Mouse (Mus musculus) stomach, embryonic 16.5 days (tissue): ENCODE results near the gene Srsf7. TPM values are rescaled to one million over a fixed set of nuclear protein-coding genes. Genes with fewer than 3 reads are reported as not detected.

ENCODE experiments used
- ATAC-seq: fragments of 200-750 bp; cut with Nextera tagmentation; 2 replicates; pipeline ENCODE4 v1.8.0; 2017; ENCODE audit warnings: moderate number of reproducible peaks, moderate TSS enrichment; ENCODE audit not compliant: insufficient read depth, low FRiP score
- H3K27ac ChIP-seq: fragments of 300-500 bp; sonication (generic); 2 replicates; pipeline ENCODE4 v1.5.1; 2014; ENCODE audit warnings: low read length
- H3K27me3 ChIP-seq: fragments of 300-500 bp; sonication (generic); 2 replicates; pipeline ENCODE4 v1.6.1; 2014; ENCODE audit warnings: low read length, control low read depth, mixed read lengths; ENCODE audit not compliant: control insufficient read depth, insufficient read depth
- H3K36me3 ChIP-seq: fragments of 300-500 bp; sonication (generic); 2 replicates; pipeline ENCODE4 v1.6.1; 2014; ENCODE audit warnings: low read length; ENCODE audit not compliant: control insufficient read depth, insufficient read depth
- H3K4me1 ChIP-seq: fragments of 300-500 bp; sonication (generic); 2 replicates; pipeline ENCODE4 v1.6.1; 2014; ENCODE audit warnings: low read length, control low read depth, mixed read lengths; ENCODE audit not compliant: control insufficient read depth, insufficient read depth
- H3K4me2 ChIP-seq: fragments of 300-500 bp; sonication (generic); 2 replicates; pipeline ENCODE4 v1.6.1; 2014; ENCODE audit warnings: low read depth, low read length, mixed read lengths
- H3K4me3 ChIP-seq: fragments of 300-500 bp; sonication (generic); replicated peaks from 2 replicates; pipeline ENCODE4 v1.5.1; 2014; ENCODE audit warnings: mild to moderate bottlenecking, low read length
- H3K9ac ChIP-seq: fragments of 300-500 bp; sonication (generic); 2 replicates; pipeline ENCODE4 v1.6.1; 2014; ENCODE audit warnings: low read length
- H3K9me3 ChIP-seq: fragments of 300-500 bp; sonication (generic); replicated peaks from 2 replicates; pipeline ENCODE4 v1.6.1; 2016; ENCODE audit warnings: low read length, control low read depth; ENCODE audit not compliant: control insufficient read depth
- WGBS: fragments of 180-500 bp; shearing (Covaris S2); extraction: QIAGEN DNeasy Blood & Tissue Kit; methylation state at CpG from one replicate; pipeline ENCODE4 v1.1.7; 2014; 5-methylcytosine and 5-hydroxymethylcytosine counted together
- polyA plus RNA-seq: library from polyadenylated mRNA; unstranded; fragments of >200 nt; fragmentation: Nextera tagmentation; extraction: Ambion mirVana; gene quantifications from 2 replicates; pipeline ENCODE4 v1.2.1, GENCODE M21; 2015

The Srsf7 gene
- polyA plus RNA-seq, 1 experiment from 2014 or later, result 480 TPM

DNA sequence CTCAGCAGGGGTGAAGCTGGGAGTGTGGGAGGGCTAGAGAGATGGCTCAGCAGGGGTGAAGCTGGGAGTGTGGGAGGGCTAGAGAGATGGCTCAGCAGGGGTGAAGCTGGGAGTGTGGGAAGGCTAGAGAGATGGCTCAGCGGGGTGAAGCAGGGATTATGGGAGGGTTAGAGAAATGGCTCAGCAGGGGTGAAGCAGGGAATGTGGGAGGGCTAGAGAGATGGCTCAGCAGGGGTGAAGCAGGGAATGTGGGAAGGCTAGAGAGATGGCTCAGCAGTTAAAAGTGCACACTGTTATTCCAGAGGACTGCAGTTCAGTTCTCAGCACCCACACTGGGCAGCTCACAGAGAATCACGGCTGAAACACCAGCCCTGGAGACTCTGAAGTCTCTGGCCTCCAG lies 53.5 kb downstream of the Srsf7 start:
- Histone ChIP-seq H3K9me3 (no peaks in the 10 kb centered on the region), H3K27me3 (no peaks in the 10 kb centered on the region), H3K4me1 (0 out of 2 replicates have a peak, but pooled peaks cover 3% of the 10 kb centered on the region), H3K36me3 (no peaks in the 10 kb centered on the region), H3K4me3 (no peak overlapping the region), H3K27ac (no peak overlapping the region), H3K9ac (no peak overlapping the region), H3K4me2 (no peak overlapping the region)
- whole genome bisulfite sequencing, result 59% methylated on average over 2 of the region's 2 CpGs
- ATAC-seq, result no peak

DNA sequence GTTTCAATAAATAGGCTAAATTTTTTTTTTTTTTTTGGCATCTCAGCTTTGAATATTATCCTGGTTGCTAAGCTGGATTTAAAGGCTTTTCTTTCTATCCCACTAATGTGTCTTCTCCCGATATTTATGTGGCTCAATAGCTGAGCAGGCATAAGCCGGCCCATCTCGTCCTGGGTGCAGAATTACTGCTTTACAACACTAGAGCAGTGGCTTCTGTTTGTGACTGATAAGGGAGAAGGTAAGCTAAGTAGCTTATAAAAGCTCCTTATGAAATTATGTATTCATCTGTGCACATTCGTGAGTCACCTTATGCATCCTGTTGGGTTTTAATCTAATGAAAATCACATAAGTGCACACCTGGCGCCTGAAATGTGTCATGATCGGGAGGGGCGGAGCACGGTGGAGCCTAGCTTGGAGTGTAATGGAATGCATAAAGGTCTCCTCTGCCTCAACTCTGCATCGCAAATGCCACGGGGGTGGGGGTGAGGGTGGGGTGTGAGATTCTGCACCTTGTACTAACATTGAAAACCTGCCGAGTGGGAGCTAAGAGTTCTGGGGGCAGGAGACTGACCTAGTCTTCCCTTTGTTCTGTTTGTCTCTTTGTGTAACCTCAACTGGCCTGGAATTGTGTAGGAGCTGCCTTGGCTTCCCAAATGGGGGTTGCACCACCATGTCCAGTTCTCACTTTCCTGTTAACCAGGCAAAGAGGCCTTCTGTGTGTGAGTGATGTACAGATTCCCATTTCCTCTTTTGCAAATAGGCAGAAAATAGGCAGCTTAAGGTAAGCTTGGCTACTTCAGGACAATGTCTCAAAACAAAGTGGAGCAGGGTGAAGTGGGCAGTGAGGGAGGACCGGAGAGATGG lies 54.1 kb downstream of the Srsf7 start:
- no peak for ATAC-seq
- no peaks in the 10 kb centered on the region for H3K27me3 ChIP-seq
- no peaks in the 10 kb centered on the region for H3K36me3 ChIP-seq
- H3K4me1 ChIP-seq, result 0 out of 2 replicates have a peak, but pooled peaks cover 3% of the 10 kb centered on the region
- no peak overlapping the region for H3K4me3 ChIP-seq
- H3K4me2 ChIP-seq, result no peak overlapping the region
- H3K9me3 ChIP-seq, result no peaks in the 10 kb centered on the region
- WGBS, result 56% methylated on average over 12 of the region's 12 CpGs
- peak overlapping the region; percentile 38; the same call in 1 of the 2 replicates for H3K27ac ChIP-seq
- no peak overlapping the region for H3K9ac ChIP-seq

DNA sequence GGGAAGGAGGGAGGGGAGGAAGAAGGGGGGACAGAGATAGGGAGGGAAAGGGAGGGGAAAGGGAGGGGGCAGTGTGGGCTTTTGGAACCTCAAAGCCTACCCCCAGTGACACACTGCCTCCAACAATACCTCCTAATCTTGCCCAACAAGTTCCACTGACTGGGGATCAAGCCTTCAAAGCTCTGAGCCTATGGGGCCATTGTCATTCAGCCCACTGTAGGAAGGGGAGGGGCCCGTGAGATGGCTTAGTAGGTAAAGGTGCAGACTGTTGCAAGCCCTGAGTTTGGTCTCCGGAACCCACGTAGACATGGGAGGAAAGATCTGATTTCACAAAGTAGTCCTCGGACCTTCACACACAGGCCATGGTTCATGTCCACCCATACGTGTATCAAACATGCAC lies 55.8 kb downstream of the Srsf7 start:
- peak; percentile 84; the same call in 1 of the 2 replicates for ATAC-seq
- WGBS, result 31% methylated on average over 5 of the region's 5 CpGs
- Histone ChIP-seq H3K27ac (peak overlapping the region; percentile 76), H3K27me3 (no peaks in the 10 kb centered on the region), H3K4me1 (0 out of 2 replicates have a peak, but pooled peaks cover 3% of the 10 kb centered on the region), H3K4me3 (no peak overlapping the region), H3K4me2 (peak overlapping the region; percentile 10; the same call in 1 of the 2 replicates), H3K9me3 (no peaks in the 10 kb centered on the region), H3K36me3 (no peaks in the 10 kb centered on the region), H3K9ac (no peak overlapping the region)

Other genes with a start within 250 kb of the Srsf7 start
- gene Hnrnpll, start 145.0 kb downstream of the Srsf7 start, polyA plus RNA-seq, result 30.1 and 39.4 TPM in 2 replicates
- gene Galm, start 79.8 kb downstream of the Srsf7 start, polyA plus RNA-seq, result 34.3 and 35.1 TPM in 2 replicates
- 0.10 TPM in 1 of 2 replicates, not detected in the other for gene Ttc39d, start 153 bp upstream of the Srsf7 start, polyA plus RNA-seq
- 35.6 and 36.5 TPM in 2 replicates for gene Gemin6, start 17.1 kb upstream of the Srsf7 start, polyA plus RNA-seq
- 18.5 and 20.8 TPM in 2 replicates for gene Morn2, start 82.9 kb upstream of the Srsf7 start, polyA plus RNA-seq
- gene Dhx57, start 83.2 kb upstream of the Srsf7 start, polyA plus RNA-seq, result 14.5 and 15.6 TPM in 2 replicates
- 0.14 and 2.0 TPM in 2 replicates for gene Arhgef33, start 100.1 kb upstream of the Srsf7 start, polyA plus RNA-seq
- gene Gm10190, start 166.2 kb upstream of the Srsf7 start, polyA plus RNA-seq, result not detected in 2 replicates